ENCODE assay signal across 24 mouse cellular contexts in genomic region chr2:76429855-76430254, GRCm38 (mm10). TPM values are rescaled to one million over a fixed set of nuclear protein-coding genes. Genes with fewer than 3 reads are reported as not detected.
A peak's percentile ranks its signal among the peaks of the same experiment; 100 is the strongest.
DNase-seq lines count a peak whose midpoint lies in the region; ATAC-seq and TF ChIP-seq lines count a peak whose summit lies in the region.
"Had no signal": no experiment of that assay in that cellular context is flagged by ENCODE, and none has a peak within 500 bp of the region (broad histone marks: within the 10 kb centered on the region; RNA-seq: fewer than 3 reads in every experiment).

No protein-coding gene starts in this region.

- no peak overlapping the region for H3K4me3 ChIP-seq in forebrain, embryonic 15.5 days
- no peak overlapping the region for H3K4me3 ChIP-seq in forebrain, postnatal 0 days (ENCODE audit: low read depth, low read length)
- H3K4me3 ChIP-seq in kidney, embryonic 14.5 days (ENCODE audit: low read length) = no peak overlapping the region
- no peak overlapping the region for H3K4me3 ChIP-seq in kidney, postnatal 0 days (replicated peaks; ENCODE audit: low read depth, low read length)
- H3K4me3 ChIP-seq: embryonic facial prominence, embryonic 10.5 days; embryonic facial prominence, embryonic 13.5 days; erythroblast, embryonic 14.5 days; forebrain, embryonic 13.5 days; hindbrain, embryonic 10.5 days; hindbrain, embryonic 13.5 days had no signal

- no peaks in the 10 kb centered on the region for H3K36me3 ChIP-seq in forebrain, embryonic 15.5 days
- H3K36me3 ChIP-seq in forebrain, postnatal 0 days (ENCODE audit: insufficient read depth) = no peaks in the 10 kb centered on the region
- H3K36me3 ChIP-seq in kidney, embryonic 14.5 days (ENCODE audit: control insufficient read depth, insufficient read depth, low read length) = no peaks in the 10 kb centered on the region
- H3K36me3 ChIP-seq in kidney, postnatal 0 days (ENCODE audit: insufficient read depth, low read length) = no peaks in the 10 kb centered on the region
- H3K36me3 ChIP-seq: embryonic facial prominence, embryonic 10.5 days; embryonic facial prominence, embryonic 13.5 days; hindbrain, embryonic 10.5 days; hindbrain, embryonic 13.5 days had no signal

- H3K9ac ChIP-seq in forebrain, embryonic 15.5 days (replicated peaks) = no peak overlapping the region
- no peak overlapping the region for H3K9ac ChIP-seq in forebrain, postnatal 0 days
- H3K9ac ChIP-seq in kidney, embryonic 14.5 days (ENCODE audit: low read depth, low read length) = no peak overlapping the region
- no peak overlapping the region for H3K9ac ChIP-seq in kidney, postnatal 0 days (ENCODE audit: low read depth, low read length)
- H3K9ac ChIP-seq: embryonic facial prominence, embryonic 13.5 days; forebrain, embryonic 13.5 days; hindbrain, embryonic 13.5 days had no signal

- no peak for DNase-seq in forebrain, postnatal 0 days
- DNase-seq in kidney, postnatal 4 days = no peak
- peak; percentile 14 for DNase-seq in kidney, postnatal 0 days (ENCODE audit: low spot score)
- no peak for DNase-seq in kidney, adult 8-10 months
- DNase-seq: adrenal gland, adult 8-10 months; adrenal gland, postnatal 25 days; cerebellum, adult 11-12 months; cerebellum, adult 8-10 months; cerebellum, postnatal 10 days; cerebellum, postnatal 36 days; embryo, embryonic 11 days; gastrocnemius, postnatal 10 days; gastrocnemius, postnatal 36 days had no signal

- ATAC-seq in forebrain, embryonic 15.5 days (replicated peaks) = no peak
- no peak for ATAC-seq in forebrain, postnatal 0 days
- ATAC-seq in kidney, embryonic 14.5 days (ENCODE audit: low FRiP score, low TSS enrichment) = peak; percentile 50; the same call in 1 of the 2 replicates
- ATAC-seq in kidney, postnatal 0 days (replicated peaks; ENCODE audit: low FRiP score, low read depth) = no peak
- ATAC-seq: activated CD4-positive, CD25-positive, alpha-beta regulatory T cell, adult 4 months had no signal

- 0 out of 2 replicates have a peak overlapping the region, but pooled peaks have one; percentile 31 for H3K27ac ChIP-seq in forebrain, embryonic 15.5 days (replicated peaks)
- no peak overlapping the region for H3K27ac ChIP-seq in forebrain, postnatal 0 days (ENCODE audit: low read depth, low read length)
- no peak overlapping the region for H3K27ac ChIP-seq in kidney, embryonic 14.5 days (ENCODE audit: low read depth, low read length)
- no peak overlapping the region for H3K27ac ChIP-seq in kidney, postnatal 0 days
- H3K27ac ChIP-seq: embryonic facial prominence, embryonic 10.5 days; embryonic facial prominence, embryonic 13.5 days; forebrain, embryonic 13.5 days; hindbrain, embryonic 10.5 days; hindbrain, embryonic 13.5 days had no signal

- H3K4me2 ChIP-seq in forebrain, embryonic 15.5 days (replicated peaks) = no peak overlapping the region
- H3K4me2 ChIP-seq in forebrain, postnatal 0 days (ENCODE audit: low read depth) = no peak overlapping the region
- H3K4me2 ChIP-seq in kidney, embryonic 14.5 days (replicated peaks; ENCODE audit: low read depth, low read length) = no peak overlapping the region
- H3K4me2 ChIP-seq in kidney, postnatal 0 days (ENCODE audit: low read length) = no peak overlapping the region
- H3K4me2 ChIP-seq: embryonic facial prominence, embryonic 13.5 days; forebrain, embryonic 13.5 days; heart, embryonic 11.5 days; hindbrain, embryonic 13.5 days had no signal

- TF ChIP-seq CTCF in forebrain, postnatal 0 days (IDR thresholded peaks at IDR 0.05; ENCODE audit: low read depth) = no peak
- no peak for TF ChIP-seq CTCF in kidney, postnatal 0 days (IDR thresholded peaks at IDR 0.05; ENCODE audit: low read depth)

- no peaks in the 10 kb centered on the region for H3K27me3 ChIP-seq in forebrain, embryonic 15.5 days
- H3K27me3 ChIP-seq in forebrain, postnatal 0 days (ENCODE audit: insufficient read depth, low read length) = no peaks in the 10 kb centered on the region
- no peaks in the 10 kb centered on the region for H3K27me3 ChIP-seq in kidney, embryonic 14.5 days (ENCODE audit: control insufficient read depth, insufficient read depth, low read length)
- no peaks in the 10 kb centered on the region for H3K27me3 ChIP-seq in kidney, postnatal 0 days (ENCODE audit: insufficient read depth, low read length)
- H3K27me3 ChIP-seq: embryonic facial prominence, embryonic 13.5 days; forebrain, embryonic 13.5 days; hindbrain, embryonic 13.5 days had no signal

- no peaks in the 10 kb centered on the region for H3K9me3 ChIP-seq in forebrain, embryonic 15.5 days
- H3K9me3 ChIP-seq in forebrain, postnatal 0 days (ENCODE audit: low read length) = no peaks in the 10 kb centered on the region
- no peaks in the 10 kb centered on the region for H3K9me3 ChIP-seq in kidney, embryonic 14.5 days (ENCODE audit: control insufficient read depth, low read length)
- H3K9me3 ChIP-seq in kidney, postnatal 0 days (replicated peaks; ENCODE audit: low read length) = no peaks in the 10 kb centered on the region
- H3K9me3 ChIP-seq: embryonic facial prominence, embryonic 10.5 days; embryonic facial prominence, embryonic 13.5 days; forebrain, embryonic 13.5 days; hindbrain, embryonic 10.5 days; hindbrain, embryonic 13.5 days had no signal

- peaks cover 10% of the 10 kb centered on the region for H3K4me1 ChIP-seq in forebrain, embryonic 15.5 days
- H3K4me1 ChIP-seq in forebrain, postnatal 0 days (ENCODE audit: insufficient read depth) = peaks cover 9% of the 10 kb centered on the region; the same call in 1 of the 2 replicates
- H3K4me1 ChIP-seq in kidney, embryonic 14.5 days (ENCODE audit: control insufficient read depth, insufficient read depth, low read length) = 0 out of 2 replicates have a peak, but pooled peaks cover 7% of the 10 kb centered on the region
- peaks cover 8% of the 10 kb centered on the region; the same call in 1 of the 2 replicates for H3K4me1 ChIP-seq in kidney, postnatal 0 days (replicated peaks; ENCODE audit: insufficient read depth, low read length)
- H3K4me1 ChIP-seq: embryonic facial prominence, embryonic 13.5 days had no signal

- 79% methylated on average over 5 of the region's 5 CpGs for WGBS in forebrain, embryonic 15.5 days
- WGBS in forebrain, postnatal 0 days = 76% methylated on average over 5 of the region's 5 CpGs
- 49% methylated on average over 5 of the region's 5 CpGs for WGBS in kidney, embryonic 14.5 days
- 49% methylated on average over 5 of the region's 5 CpGs for WGBS in kidney, postnatal 0 days

RNA-seq across cellular contexts. Expression of gene Osbpl6, which starts 23.5 kb away (rescaled TPM):
- 19.4 and 24.6 TPM in 2 replicates for polyA plus RNA-seq in forebrain, embryonic 15.5 days (2015; fragmentation: Nextera tagmentation; extraction: Ambion mirVana)
- total RNA-seq in forebrain, postnatal 0 days (2014; rRNA removed) = 16.2 and 17.1 TPM in 2 replicates
- 19.5 and 21.6 TPM in 2 replicates for polyA plus RNA-seq in forebrain, postnatal 0 days (2015; fragmentation: Nextera tagmentation; extraction: Ambion mirVana)
- 13.2 and 17.5 TPM in 2 replicates for polyA plus RNA-seq in kidney, embryonic 14.5 days (2014; fragmentation: Nextera tagmentation; extraction: Ambion mirVana)
- 19.4 and 20.5 TPM in 2 replicates for polyA plus RNA-seq in kidney, postnatal 0 days (2015; fragmentation: Nextera tagmentation; extraction: Ambion mirVana)
- total RNA-seq: granulocyte monocyte progenitor cell, adult 5-6 weeks had no signal
- polyA plus RNA-seq: activated CD4-positive, CD25-positive, alpha-beta regulatory T cell, adult 4 months; erythroblast, embryonic 14.5 days had no signal
